Mouse (Mus musculus): Measurements from ENCODE around the gene Sh3bp5.

- TF ChIP-seq CTCF (IDR thresholded peaks at IDR 0.05), result no peak
- no peak for TF ChIP-seq POLR2A (IDR thresholded peaks at IDR 0.05; ENCODE audit: insufficient read depth, low read depth, low read length)
- no peak for TF ChIP-seq EP300 (IDR thresholded peaks at IDR 0.05; ENCODE audit: insufficient read depth, low read depth, low read length)
Measured at GRCm38 (mm10) chr14:31392873-31393545, 42.9 kb downstream of the Sh3bp5 start.

Measured in heart, adult 2 months (tissue).